Mouse (Mus musculus) CH12.LX (cell line): ENCODE measurements at regions not wholly inside any gene's neighbourhood (a gene's known extent, or its start where the extent isn't known, plus 50 kb on each side); places are given as distances from the start of the nearest gene placed in this dataset.

Source experiments
- DNase-seq: peaks from one replicate; pipeline ENCODE4 v3.0.0-alpha.2; 2013; ENCODE audit errors: extremely low read depth
- H3K27ac ChIP-seq: 2 replicates; pipeline ENCODE4 v1.5.1; 2012; ENCODE audit warnings: low read depth, mild to moderate bottlenecking, control low read depth, moderate library complexity; ENCODE audit not compliant: insufficient read depth
- H3K27me3 ChIP-seq: replicated peaks from 2 replicates; pipeline ENCODE3; 2012; ENCODE audit warnings: inconsistent platforms
- H3K36me3 ChIP-seq, 2 experiments: replicated peaks in 1 of 2; 2 replicates each; pipeline versions ENCODE3 to v1.6.1; 2012; ENCODE audit warnings: inconsistent platforms in 1 of 2, low read length in 1 of 2, mild to moderate bottlenecking in 1 of 2, mixed read lengths in 1 of 2, moderate library complexity in 1 of 2; ENCODE audit not compliant: control insufficient read depth in 1 of 2, insufficient read depth in 1 of 2
- H3K4me1 ChIP-seq, 2 experiments: 2 replicates each; pipeline ENCODE4 v1.6.1; 2012; ENCODE audit warnings: inconsistent platforms in 1 of 2, moderate library complexity in 1 of 2; ENCODE audit not compliant: insufficient read depth in 2 of 2, control insufficient read depth in 1 of 2
- H3K4me2 ChIP-seq: 2 replicates; pipeline ENCODE4 v1.6.1; 2012; ENCODE audit warnings: low read depth, mild to moderate bottlenecking, control low read depth; ENCODE audit not compliant: poor library complexity, insufficient read depth, severe bottlenecking
- H3K4me3 ChIP-seq, 3 experiments: fragments of 150-350 bp in 1 of 3; sonication (generic) in 1 of 3; replicated peaks in 1 of 3; 2 replicates each; pipeline versions ENCODE3 to v1.5.1; 2011 to 2012; ENCODE audit warnings: low read depth in 2 of 3, low read length in 2 of 3, mild to moderate bottlenecking in 2 of 3, moderate library complexity in 2 of 3, control low read depth in 1 of 3, improper control_type of control experiment in 1 of 3, inconsistent platforms in 1 of 3, mixed read lengths in 1 of 3; ENCODE audit not compliant: poor library complexity in 1 of 3
- H3K79me2 ChIP-seq: replicated peaks from 2 replicates; pipeline ENCODE4 v1.6.1; 2012; ENCODE audit warnings: mild to moderate bottlenecking, moderate library complexity; ENCODE audit not compliant: control insufficient read depth, poor library complexity, insufficient read depth, severe bottlenecking; ENCODE audit errors: extremely low read depth
- H3K9ac ChIP-seq: 2 replicates; pipeline ENCODE4 v1.6.1; 2012; ENCODE audit warnings: low read depth, mild to moderate bottlenecking, control low read depth, moderate library complexity; ENCODE audit not compliant: insufficient read depth
- H3K9me3 ChIP-seq: replicated peaks from 2 replicates; pipeline ENCODE3; 2012; ENCODE audit warnings: low read length, inconsistent platforms, mixed read lengths
- BHLHE40 ChIP-seq: IDR thresholded peaks from 2 replicates; pipeline ENCODE4 v1.6.1; 2011; ENCODE audit warnings: mild to moderate bottlenecking, low read depth, low read length, improper control_type of control experiment
- CHD1 ChIP-seq: IDR thresholded peaks from 2 replicates; pipeline ENCODE4 v1.6.1; 2012; ENCODE audit warnings: low read depth, low read length, improper control_type of control experiment, inconsistent platforms
- CHD2 ChIP-seq: IDR thresholded peaks from 2 replicates; pipeline ENCODE4 v1.6.1; 2011; ENCODE audit warnings: low read length, improper control_type of control experiment
- CTCF ChIP-seq, 2 experiments: IDR thresholded peaks in 1 of 2; conservative IDR thresholded peaks in 1 of 2; 2 replicates each; pipeline ENCODE4 v1.5.1; 2011 to 2012; ENCODE audit warnings: low read depth in 2 of 2, low read length in 2 of 2, improper control_type of control experiment in 1 of 2, inconsistent platforms in 1 of 2, mild to moderate bottlenecking in 1 of 2, moderate library complexity in 1 of 2
- ELF1 ChIP-seq: IDR thresholded peaks from 2 replicates; pipeline ENCODE4 v1.6.1; 2014; ENCODE audit warnings: low read depth, mild to moderate bottlenecking, inconsistent platforms, low read length, improper control_type of control experiment
- EP300 ChIP-seq: IDR thresholded peaks from 2 replicates; pipeline ENCODE4 v1.6.1; 2011; ENCODE audit warnings: low read length, improper control_type of control experiment
- ETS1 ChIP-seq: conservative IDR thresholded peaks from 2 replicates; pipeline ENCODE4 v1.6.1; 2012; ENCODE audit warnings: low read depth, mild to moderate bottlenecking, inconsistent platforms, low read length, improper control_type of control experiment, moderate library complexity
- GABPA ChIP-seq: IDR thresholded peaks from 2 replicates; pipeline ENCODE4 v1.6.1; 2012; ENCODE audit warnings: low read depth, low read length, improper control_type of control experiment, inconsistent platforms; ENCODE audit not compliant: insufficient replicate concordance
- HCFC1 ChIP-seq: IDR thresholded peaks from 2 replicates; pipeline ENCODE4 v1.6.1; 2012; ENCODE audit warnings: low read depth, mild to moderate bottlenecking, inconsistent platforms, low read length, improper control_type of control experiment
- JUN ChIP-seq: IDR thresholded peaks from 2 replicates; pipeline ENCODE4 v1.6.1; 2011; ENCODE audit warnings: low read depth, mild to moderate bottlenecking, low read length, improper control_type of control experiment, moderate library complexity; ENCODE audit not compliant: insufficient read depth
- JUND ChIP-seq: conservative IDR thresholded peaks from 2 replicates; pipeline ENCODE4 v1.6.1; 2011; ENCODE audit warnings: low read depth, low read length, improper control_type of control experiment
- KAT2A ChIP-seq: IDR thresholded peaks from 2 replicates; pipeline ENCODE4 v1.6.1; 2012; ENCODE audit warnings: low read length, improper control_type of control experiment, inconsistent platforms; ENCODE audit not compliant: insufficient replicate concordance
- MAFK ChIP-seq: IDR thresholded peaks from 2 replicates; pipeline ENCODE4 v1.6.1; 2011; ENCODE audit warnings: low read length, improper control_type of control experiment; ENCODE audit not compliant: insufficient replicate concordance
- MAX ChIP-seq: IDR thresholded peaks from 2 replicates; pipeline ENCODE4 v1.6.1; 2011; ENCODE audit warnings: low read length, improper control_type of control experiment
- MEF2A ChIP-seq: IDR thresholded peaks from 2 replicates; pipeline ENCODE4 v1.6.1; 2014; ENCODE audit warnings: low read depth, mild to moderate bottlenecking, inconsistent platforms, low read length, improper control_type of control experiment, borderline replicate concordance
- MXI1 ChIP-seq: IDR thresholded peaks from 2 replicates; pipeline ENCODE4 v1.6.1; 2011; ENCODE audit warnings: mild to moderate bottlenecking, low read depth, low read length, improper control_type of control experiment
- NELFE ChIP-seq: IDR thresholded peaks from 2 replicates; pipeline ENCODE4 v1.6.1; 2011; ENCODE audit warnings: low read depth, low read length, improper control_type of control experiment
- PAX5 ChIP-seq: IDR thresholded peaks from 2 replicates; pipeline ENCODE4 v1.6.1; 2012; ENCODE audit warnings: low read length, inconsistent platforms, mixed read lengths
- POLR2A ChIP-seq: IDR thresholded peaks from 2 replicates; pipeline ENCODE4 v1.6.1; 2011; ENCODE audit warnings: low read depth, mild to moderate bottlenecking, improper control_type of control experiment, low read length
- POLR2AphosphoS2 ChIP-seq: IDR thresholded peaks from 2 replicates; pipeline ENCODE4 v1.6.1; 2011; ENCODE audit warnings: low read depth, low read length, improper control_type of control experiment
- RAD21 ChIP-seq: IDR thresholded peaks from 2 replicates; pipeline ENCODE4 v1.6.1; 2011; ENCODE audit warnings: low read depth, mild to moderate bottlenecking, low read length, improper control_type of control experiment, moderate library complexity
- RCOR1 ChIP-seq: conservative IDR thresholded peaks from 2 replicates; pipeline ENCODE4 v1.6.1; 2012; ENCODE audit warnings: low read depth, mild to moderate bottlenecking, inconsistent platforms, low read length, improper control_type of control experiment
- SIN3A ChIP-seq: IDR thresholded peaks from 2 replicates; pipeline ENCODE4 v1.6.1; 2012; ENCODE audit warnings: low read length, improper control_type of control experiment, inconsistent platforms
- SMC3 ChIP-seq: IDR thresholded peaks from 2 replicates; pipeline ENCODE4 v1.6.1; 2011; ENCODE audit warnings: low read depth, low read length, improper control_type of control experiment
- TBP ChIP-seq: conservative IDR thresholded peaks from 2 replicates; pipeline ENCODE4 v1.6.1; 2011; ENCODE audit warnings: low read depth, low read length, improper control_type of control experiment
- TCF12 ChIP-seq: IDR thresholded peaks from 2 replicates; pipeline ENCODE4 v1.6.1; 2014; ENCODE audit warnings: low read depth, mild to moderate bottlenecking, inconsistent platforms, low read length, improper control_type of control experiment
- UBTF ChIP-seq: IDR thresholded peaks from 2 replicates; pipeline ENCODE4 v1.6.1; 2012; ENCODE audit warnings: low read depth, mild to moderate bottlenecking, inconsistent platforms, low read length, improper control_type of control experiment, moderate library complexity
- USF2 ChIP-seq: conservative IDR thresholded peaks from 2 replicates; pipeline ENCODE4 v1.6.1; 2011; ENCODE audit warnings: low read depth, low read length, improper control_type of control experiment
- ZC3H11A ChIP-seq: IDR thresholded peaks from 2 replicates; pipeline ENCODE4 v1.6.1; 2012; ENCODE audit warnings: low read depth, mild to moderate bottlenecking, inconsistent platforms, low read length, improper control_type of control experiment
- ZKSCAN1 ChIP-seq: IDR thresholded peaks from 2 replicates; pipeline ENCODE4 v1.6.1; 2012; ENCODE audit warnings: low read depth, inconsistent platforms, low read length, improper control_type of control experiment, borderline replicate concordance
- ZMIZ1 ChIP-seq: IDR thresholded peaks from 2 replicates; pipeline ENCODE4 v1.6.1; 2012; ENCODE audit warnings: low read depth, mild to moderate bottlenecking, inconsistent platforms, low read length, improper control_type of control experiment
- ZNF384 ChIP-seq: IDR thresholded peaks from 2 replicates; pipeline ENCODE4 v1.6.1; 2012; ENCODE audit warnings: low read depth, low read length, improper control_type of control experiment, inconsistent platforms
- dilution Hi-C: fragments of 300-500 bp; cut with MboI; formaldehyde crosslinking; loops from 2 replicates; pipeline ENCODE4 v1.14.3; 2020; ENCODE audit warnings: low sequenced_read_pairs; ENCODE audit not compliant: extremely low pct_unique_long_range_greater_than_20kb, extremely low pct_ligation_motif_present
- in situ Hi-C: fragments of 300-500 bp; cut with MboI; formaldehyde crosslinking; loops from 3 replicates; pipeline ENCODE4 v1.14.3; 2019; ENCODE audit warnings: low sequenced_read_pairs, low pct_ligation_motif_present, low pct_unique_long_range_greater_than_20kb, mixed read lengths

DNA sequence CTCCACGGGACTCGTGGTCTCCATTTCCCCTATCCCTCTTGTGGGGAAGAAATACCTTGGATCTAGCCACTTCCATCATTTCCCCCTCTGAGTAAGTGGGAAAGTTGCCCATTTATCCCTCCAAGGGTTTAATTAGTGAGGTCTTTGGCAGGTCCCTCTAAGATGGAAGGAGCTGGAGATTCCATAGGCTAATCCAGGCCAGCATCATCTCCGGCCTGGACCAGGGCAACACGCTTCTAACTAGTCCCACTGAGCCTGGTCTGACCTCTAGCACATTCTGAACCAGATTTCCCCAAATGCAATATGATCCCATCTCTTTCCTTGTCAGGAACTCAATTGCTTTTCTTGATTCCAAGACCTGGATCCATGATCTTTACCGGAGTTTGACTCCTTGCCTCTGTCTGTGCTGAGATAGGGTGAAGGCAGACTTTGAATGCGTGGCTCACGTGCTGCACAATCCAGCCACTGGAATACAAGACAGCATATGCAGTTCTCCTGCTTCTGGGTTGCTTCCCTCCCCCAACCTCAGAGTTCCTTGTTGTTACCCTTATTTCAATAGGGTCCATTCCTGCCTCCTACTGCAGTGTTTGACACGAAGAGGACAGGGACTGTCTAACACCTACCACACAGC is 67.4 kb upstream of the Rbpj start:
- Histone ChIP-seq H3K9me3 (no peaks in the 10 kb centered on the region), H3K36me3 (no peaks in the 10 kb centered on the region), H3K4me3 (no peak overlapping the region), H3K9ac (no peak overlapping the region)
- no peak for DNase-seq
- in situ Hi-C loops: no loop called here
- TF ChIP-seq ZNF384 (no peak), KAT2A (no peak), RAD21 (no peak), TBP (no peak), CTCF (conservative IDR thresholded peaks at IDR 0.05 in 1 of 2, IDR thresholded peaks at IDR 0.05 in 1 of 2; ENCODE audit: low read depth in 2 of 2, low read length in 2 of 2) (no peak), SMC3 (no peak), MAFK (no peak), ELF1 (no peak), ZC3H11A (no peak), RCOR1 (no peak), SIN3A (no peak), NELFE (no peak), CHD1 (no peak)
- TF ChIP-seq, all 38 proteins: peak for 0
- dilution Hi-C loops: no loop called here
- H3K27ac ChIP-seq: no peak overlapping the region
- H3K4me2 ChIP-seq: no peak overlapping the region
- no peaks in the 10 kb centered on the region for H3K79me2 ChIP-seq
- H3K4me1 ChIP-seq: peaks cover 34 to 65% of the 10 kb centered on the region in 2 experiments
- no peaks in the 10 kb centered on the region for H3K27me3 ChIP-seq

DNA sequence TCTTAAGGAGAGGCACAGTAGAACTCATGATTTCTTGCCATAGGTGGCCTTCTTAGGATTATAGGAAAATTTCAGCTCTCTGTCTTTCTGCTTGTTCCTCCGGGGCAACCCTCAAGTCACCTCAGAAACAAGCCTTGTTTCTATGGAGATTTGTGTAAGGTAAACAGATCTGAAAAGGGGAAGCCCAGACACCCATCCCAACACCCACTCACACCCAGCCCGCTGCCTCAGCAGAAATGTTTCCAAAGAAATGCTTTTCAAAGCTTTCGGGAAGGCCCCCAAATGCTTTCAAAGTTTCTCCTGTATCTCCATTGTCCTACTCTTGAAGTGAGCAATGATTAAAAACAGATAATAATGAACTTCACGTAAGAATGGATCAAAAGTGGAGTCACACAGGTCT is 64.9 kb upstream of the Rbpj start:
- dilution Hi-C loops (no loop called here), in situ Hi-C loops (loop anchor here (10.0 kb wide), 2 partner anchors 124 to 194 kb away; no protein-coding TSS in a partner anchor)
- H3K79me2 ChIP-seq: no peaks in the 10 kb centered on the region
- no peak overlapping the region for H3K4me3 ChIP-seq
- DNase-seq: peak; percentile 86
- no peaks in the 10 kb centered on the region for H3K27me3 ChIP-seq
- no peaks in the 10 kb centered on the region for H3K9me3 ChIP-seq
- H3K27ac ChIP-seq: peak overlapping the region; percentile 84; the same call in 1 of the 2 replicates
- peak overlapping the region; percentile 40; the same call in 1 of the 2 replicates for H3K4me2 ChIP-seq
- no peaks in the 10 kb centered on the region for H3K36me3 ChIP-seq
- H3K4me1 ChIP-seq: peaks cover 22 to 62% of the 10 kb centered on the region in 2 experiments
- H3K9ac ChIP-seq: peak overlapping the region; percentile 65
- TF ChIP-seq SMC3: peak; percentile 7; the same call in 1 of the 2 replicates
- peak; percentile 89 for TF ChIP-seq CHD2
- TF ChIP-seq BHLHE40: peak; percentile 71
- no peak; the same call in 1 of the 2 replicates for TF ChIP-seq ZKSCAN1
- TF ChIP-seq MAFK: peak; percentile 98
- no peak for TF ChIP-seq ZNF384
- TF ChIP-seq MAX: 0 out of 2 replicates have a peak, but pooled peaks have one; percentile 37
- no peak for TF ChIP-seq ZMIZ1
- TF ChIP-seq NELFE: no peak
- TF ChIP-seq JUN: no peak
- no peak for TF ChIP-seq POLR2AphosphoS2
- TF ChIP-seq ETS1: peak; percentile 90
- TF ChIP-seq PAX5: no peak
- peak; percentile 73 for TF ChIP-seq EP300
- no peak for TF ChIP-seq USF2
- TF ChIP-seq MEF2A: peak; percentile 75
- TF ChIP-seq UBTF: no peak
- no peak for TF ChIP-seq POLR2A
- peak; percentile 59; the same call in 1 of the 2 replicates for TF ChIP-seq RCOR1
- TF ChIP-seq JUND: peak; percentile 61; the same call in 1 of the 2 replicates
- no peak for TF ChIP-seq HCFC1
- no peak for TF ChIP-seq ELF1
- peak; percentile 85 for TF ChIP-seq MXI1
- TF ChIP-seq GABPA: no peak
- peak; percentile 84 for TF ChIP-seq SIN3A
- TF ChIP-seq TCF12: peak; percentile 67; the same call in 1 of the 2 replicates
- TF ChIP-seq KAT2A: no peak
